Mouse (Mus musculus): ENCODE data around the gene Fbln5.

DNA sequence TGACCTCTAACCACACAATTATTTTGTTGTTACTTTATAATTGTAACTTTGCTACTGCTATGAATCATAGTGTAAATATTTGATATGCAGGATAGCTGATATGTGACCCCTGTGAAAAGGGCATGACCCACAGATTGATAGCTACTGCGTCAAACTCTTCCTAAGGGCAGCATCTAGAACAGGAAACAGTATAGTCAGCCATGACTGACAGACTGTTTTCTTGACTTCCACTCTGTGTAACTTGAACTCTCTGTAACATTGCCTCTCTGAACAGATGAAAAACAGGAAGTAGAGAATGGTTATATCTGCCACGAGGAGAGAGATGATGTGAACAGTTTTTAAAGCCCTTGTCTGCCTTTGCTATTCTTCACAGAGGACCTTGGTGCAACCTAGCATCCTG lies 78.8 kb downstream of the Fbln5 start:
- TF ChIP-seq POLR2A (IDR thresholded peaks at IDR 0.05; ENCODE audit: insufficient read depth, low read length) (no peak), CTCF (IDR thresholded peaks at IDR 0.05; ENCODE audit: low read depth, low read length) (no peak)
